Mouse (Mus musculus) right cerebral cortex, adult 18-20 months (tissue): Measurements from ENCODE around the gene Mgat5b.
A peak's percentile ranks its signal among the peaks of the same experiment; 100 is the strongest.

Source experiments
- DNase-seq: peaks from one replicate; pipeline ENCODE4 v3.0.0; 2022; ENCODE audit warnings: mixed read lengths

The Mgat5b gene

GRCm38 (mm10) chr11:116919186-116920020, 740 bp downstream of the Mgat5b start:
- DNase-seq = no peak

DNA sequence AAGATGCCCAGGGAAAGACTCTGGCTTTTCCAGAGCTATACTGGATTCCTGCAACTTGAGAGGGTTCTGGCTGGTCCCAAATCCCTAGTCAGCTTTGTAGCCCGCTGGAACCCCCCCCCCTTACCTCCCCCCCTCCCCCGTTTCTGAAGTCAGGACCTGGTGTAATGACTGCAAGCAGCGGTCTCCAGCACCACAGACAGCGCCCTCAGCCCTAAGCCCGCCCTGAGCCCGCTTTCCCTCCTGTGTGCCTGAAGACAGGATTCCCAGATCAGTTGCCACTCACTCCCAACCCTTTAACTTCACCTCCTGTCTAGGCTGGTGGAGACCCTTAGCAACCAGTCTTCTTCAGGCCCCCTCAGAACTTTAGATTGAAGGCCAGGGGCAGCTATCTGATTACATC, 2.1 kb downstream of the Mgat5b start:
- DNase-seq = no peak

- DNase-seq = no peak
Measured at GRCm38 (mm10) chr11:116922058-116922457, 3.4 kb downstream of the Mgat5b start.

DNA sequence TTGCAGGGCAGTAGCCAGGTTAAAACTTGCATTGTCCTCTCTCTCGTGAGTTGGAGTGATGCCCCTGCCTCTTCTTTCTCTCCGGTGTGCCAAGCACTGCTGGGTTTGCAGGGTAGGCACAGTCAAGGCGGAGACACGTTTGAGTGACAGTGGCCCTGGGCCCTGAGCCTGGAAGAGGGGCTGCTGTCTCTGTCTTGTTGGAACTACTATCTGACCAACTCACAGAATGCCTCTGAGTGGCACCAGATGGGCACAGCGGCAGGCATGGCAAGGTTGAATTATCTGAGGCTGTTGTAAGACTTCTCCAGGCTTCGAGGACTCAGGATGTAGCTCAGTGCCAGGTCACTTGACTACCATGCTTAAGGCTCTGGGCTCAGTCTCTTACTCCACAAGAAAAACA, 9.4 kb downstream of the Mgat5b start:
- DNase-seq = no peak

DNA sequence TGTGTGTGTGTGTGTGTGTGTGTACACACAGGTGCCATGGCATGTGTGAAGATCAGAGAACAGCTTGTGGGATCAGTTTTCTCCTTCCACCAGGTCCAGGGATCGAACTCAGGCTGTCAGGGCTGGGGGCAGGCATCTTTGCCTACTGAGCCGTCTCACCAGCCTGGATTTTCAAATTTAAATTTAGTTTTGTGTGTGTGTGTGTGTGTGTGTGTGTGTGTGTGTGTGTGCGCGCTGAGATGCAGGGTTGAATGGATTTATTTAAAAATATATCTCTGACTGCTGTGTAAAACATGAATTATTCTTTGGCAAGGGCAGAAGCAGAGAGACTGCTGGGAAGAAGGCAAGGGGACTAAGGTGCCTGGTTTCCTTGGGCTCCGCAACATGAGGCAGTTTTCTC, 16.2 kb downstream of the Mgat5b start:
- DNase-seq = no peak

- DNase-seq = no peak
Measured at GRCm38 (mm10) chr11:116935354-116935753, 16.7 kb downstream of the Mgat5b start.

DNA sequence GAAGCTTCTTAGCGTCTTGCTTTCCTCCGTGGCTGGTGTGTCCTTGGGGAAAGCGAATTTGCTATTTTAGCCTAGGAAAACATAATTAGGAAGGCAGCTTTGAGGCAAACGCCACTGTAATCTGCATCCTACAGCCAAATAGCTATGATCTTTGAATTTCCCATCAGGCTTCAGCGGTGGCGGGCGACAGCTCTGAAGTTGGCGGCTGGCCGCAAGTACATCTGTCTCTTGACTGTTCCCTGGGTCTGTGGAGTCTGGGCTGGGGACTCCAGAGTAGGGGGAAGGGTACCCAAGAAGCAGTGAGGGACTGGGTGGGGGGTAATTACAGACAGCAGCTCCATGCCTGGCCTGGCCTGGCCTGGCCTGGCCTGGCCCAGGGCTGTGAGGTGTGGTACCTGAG, 17.3 kb downstream of the Mgat5b start:
- DNase-seq = peak; percentile 45

GRCm38 (mm10) chr11:116937141-116937540, 18.5 kb downstream of the Mgat5b start:
- DNase-seq = no peak

- no peak for DNase-seq
Measured at GRCm38 (mm10) chr11:116940088-116940855, 21.6 kb downstream of the Mgat5b start.

DNA sequence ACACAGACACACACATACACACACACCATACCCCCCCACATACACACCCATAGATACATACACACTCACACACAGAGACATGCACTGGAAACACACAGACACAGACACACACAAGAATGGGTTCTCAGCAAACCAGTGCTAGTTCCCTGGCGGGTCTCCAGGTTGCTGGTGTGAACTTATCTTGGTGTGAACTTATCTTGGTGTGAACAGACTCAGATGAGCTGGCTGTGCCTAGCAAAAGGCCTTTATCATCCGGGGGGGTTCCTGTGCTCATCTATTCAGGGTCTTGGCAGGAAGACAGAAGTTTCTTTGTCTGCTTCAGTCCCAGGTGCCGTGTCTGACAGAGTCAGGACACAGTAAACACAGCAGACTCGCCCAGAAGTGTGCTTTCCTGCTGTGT, 25.7 kb downstream of the Mgat5b start:
- no peak for DNase-seq

DNA sequence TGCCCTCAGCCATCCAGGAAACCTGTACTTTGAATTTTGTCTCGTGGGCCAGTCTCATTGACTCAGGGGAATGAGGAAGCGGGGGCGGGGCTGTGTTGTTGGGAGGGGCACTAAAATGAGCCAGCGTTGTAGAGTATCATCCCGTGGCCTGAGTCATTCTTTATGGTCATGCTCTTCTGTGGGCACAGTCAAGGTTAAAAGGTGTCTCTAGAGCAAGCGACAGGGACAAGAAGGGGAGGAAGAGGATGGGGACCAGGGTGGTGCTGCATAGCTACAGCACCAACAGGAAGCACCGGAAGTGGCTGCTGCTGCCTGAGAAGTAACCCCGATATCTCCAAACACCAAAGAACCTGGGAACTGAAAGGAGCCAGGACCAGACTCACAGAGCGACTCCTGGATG, 31.2 kb downstream of the Mgat5b start:
- DNase-seq = no peak

DNA sequence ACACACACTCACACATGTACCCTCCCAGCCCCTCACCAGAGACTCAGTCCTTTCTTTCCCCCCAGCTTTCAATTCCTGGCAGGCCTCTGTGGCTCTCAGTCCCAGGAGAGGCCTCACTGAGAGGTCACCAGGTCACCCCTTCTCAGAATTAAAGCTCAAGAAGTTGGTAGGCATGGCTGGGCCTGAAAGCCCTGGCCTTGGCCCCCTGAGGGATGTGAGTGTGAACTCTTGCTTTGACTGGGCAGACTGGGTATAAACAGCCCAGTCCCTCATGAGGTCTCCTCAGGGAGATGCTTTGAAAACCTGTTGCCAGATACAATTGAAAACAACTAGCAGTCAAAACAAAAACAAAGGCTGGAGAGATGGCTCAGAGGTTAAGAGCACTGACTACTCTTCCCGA, 32.8 kb downstream of the Mgat5b start:
- DNase-seq = no peak

GRCm38 (mm10) chr11:116954231-116955118, 35.8 kb downstream of the Mgat5b start:
- peak; percentile 59 for DNase-seq

GRCm38 (mm10) chr11:116958601-116959000, 39.9 kb downstream of the Mgat5b start:
- no peak for DNase-seq

- no peak for DNase-seq
Measured at GRCm38 (mm10) chr11:116965061-116965460, 46.4 kb downstream of the Mgat5b start.

DNA sequence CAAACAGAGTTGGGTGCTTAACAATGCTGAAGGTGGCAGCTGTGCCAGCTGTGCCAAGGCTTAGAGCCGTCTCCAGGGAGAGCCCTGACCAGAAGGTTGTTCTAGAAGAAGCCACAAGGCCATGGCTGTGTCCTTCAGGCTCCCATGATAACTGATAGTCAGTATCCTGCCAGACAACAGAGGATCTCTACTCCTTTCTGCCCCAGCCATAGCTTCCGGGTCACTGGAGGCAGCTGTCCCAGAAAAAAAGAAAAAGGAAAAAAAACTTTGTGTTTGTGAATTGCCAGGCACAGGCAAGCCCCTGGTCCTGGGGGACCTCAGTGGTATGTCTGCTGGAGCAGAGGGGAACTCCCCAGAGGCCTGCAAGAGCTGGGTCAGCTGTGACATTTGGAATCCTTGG, 47.3 kb downstream of the Mgat5b start:
- DNase-seq = no peak

DNA sequence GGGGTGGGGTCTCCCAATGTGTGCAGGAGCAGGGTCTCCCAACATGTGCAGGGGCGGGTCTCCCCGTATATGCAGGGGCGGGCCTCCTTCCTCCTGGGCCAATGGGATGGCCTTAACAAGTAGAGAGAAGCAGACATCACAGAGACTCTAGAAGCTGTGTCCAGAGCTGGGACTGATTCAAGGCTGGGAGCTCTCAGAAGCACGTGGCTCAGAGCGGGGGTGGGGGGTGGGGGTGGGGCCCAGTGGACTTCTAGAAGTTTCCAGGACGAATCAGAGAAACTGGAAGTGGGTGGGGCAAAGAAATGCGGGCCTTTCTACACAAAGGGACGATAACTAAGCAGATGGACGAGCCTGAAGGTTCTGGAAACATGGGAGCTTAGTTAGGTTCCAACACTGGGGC, 49.9 kb downstream of the Mgat5b start:
- DNase-seq = no peak

- no peak for DNase-seq
Measured at GRCm38 (mm10) chr11:116969498-116969897, 50.8 kb downstream of the Mgat5b start.

DNA sequence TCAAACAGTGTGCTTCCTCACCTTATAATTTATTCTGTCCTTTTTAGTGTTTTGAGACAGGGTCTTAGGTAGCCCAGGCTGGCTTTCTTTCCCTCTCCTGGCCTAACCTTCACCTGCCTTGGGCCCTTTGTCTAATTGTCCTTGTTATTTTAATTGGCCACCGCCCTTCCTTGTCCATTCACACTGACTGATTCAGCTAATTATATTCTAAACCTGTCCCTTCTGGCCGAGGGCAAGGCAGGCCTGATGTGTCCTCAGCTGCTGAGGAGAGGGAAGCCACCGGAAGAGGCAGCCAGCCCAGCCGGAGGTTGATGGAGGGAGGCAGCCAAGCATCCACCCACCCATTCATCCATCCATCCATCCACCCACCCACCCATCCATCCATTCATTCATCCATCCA, 52.2 kb downstream of the Mgat5b start:
- no peak for DNase-seq

GRCm38 (mm10) chr11:116972828-116973227, 54.2 kb downstream of the Mgat5b start:
- DNase-seq = no peak

DNA sequence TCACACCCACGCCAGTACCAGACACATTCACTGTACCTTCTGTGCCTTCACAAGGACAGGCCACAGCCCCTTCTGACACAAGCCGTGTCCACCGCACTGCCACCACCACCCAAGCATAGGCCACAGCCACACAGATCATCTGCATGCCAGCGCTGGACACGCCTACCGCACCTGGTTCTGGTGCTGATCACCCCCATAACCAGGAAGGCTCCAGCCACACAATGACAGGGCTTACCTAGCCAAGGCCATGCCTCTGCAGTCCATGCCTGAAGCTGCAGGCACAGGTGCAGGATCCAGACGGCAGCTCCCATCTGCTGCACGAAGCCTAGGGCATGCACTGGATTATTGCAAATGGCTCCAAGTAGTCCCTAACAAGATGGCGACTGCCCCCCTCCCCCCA, 54.8 kb downstream of the Mgat5b start:
- no peak for DNase-seq

DNA sequence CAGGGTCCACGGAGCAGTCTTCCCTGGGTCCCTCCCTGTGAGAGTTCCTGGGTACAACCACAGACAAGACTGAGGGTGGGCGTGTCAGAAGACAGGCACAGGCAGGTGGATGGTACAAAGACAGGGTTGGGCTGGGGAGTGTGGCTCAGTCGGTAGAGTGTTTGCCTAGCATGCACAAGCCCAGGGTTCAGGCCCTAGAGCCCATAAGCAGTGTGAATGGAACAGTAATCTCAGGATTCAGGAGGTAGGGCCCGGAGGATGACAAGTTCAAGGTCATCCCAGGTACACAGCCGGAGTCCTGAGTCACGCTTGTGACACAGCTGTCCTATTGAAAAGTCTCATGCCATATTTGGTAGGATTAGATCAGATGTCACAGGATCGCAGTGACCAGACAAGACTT, 55.7 kb downstream of the Mgat5b start:
- no peak for DNase-seq

GRCm38 (mm10) chr11:116980313-116980712, 61.6 kb downstream of the Mgat5b start:
- no peak for DNase-seq
